Mouse (Mus musculus) liver, embryonic 14.5 days (tissue): Measurements from ENCODE around the gene Fus. TPM values are rescaled to one million over a fixed set of nuclear protein-coding genes. Genes with fewer than 3 reads are reported as not detected.

Source experiments
- ATAC-seq: fragments of 200-750 bp; cut with Nextera tagmentation; 2 replicates; pipeline ENCODE4 v1.8.0; 2017; ENCODE audit warnings: moderate number of reproducible peaks, mild to moderate bottlenecking, moderate library complexity; ENCODE audit not compliant: insufficient read depth
- DNase-seq, 3 experiments: peaks; one replicate each; pipeline ENCODE4 v3.0.0-alpha.2; 2012 to 2013; ENCODE audit warnings: low read depth in 3 of 3, low spot score in 3 of 3
- H3K27ac ChIP-seq: fragments of 300-500 bp; sonication (generic); 2 replicates; pipeline ENCODE4 v1.5.1; 2014; ENCODE audit warnings: moderate library complexity, mild to moderate bottlenecking, control low read depth, inconsistent platforms
- H3K27me3 ChIP-seq: fragments of 300-500 bp; sonication (generic); 2 replicates; pipeline ENCODE4 v1.6.1; 2014; ENCODE audit warnings: mild to moderate bottlenecking, low read length, moderate library complexity; ENCODE audit not compliant: control insufficient read depth, insufficient read depth
- H3K36me3 ChIP-seq: fragments of 300-500 bp; sonication (generic); replicated peaks from 2 replicates; pipeline ENCODE4 v1.6.1; 2014; ENCODE audit warnings: low read depth; ENCODE audit not compliant: control insufficient read depth, insufficient read depth
- H3K4me1 ChIP-seq, 2 experiments: fragments of 200-500 bp in 1 of 2; fragments of 300-500 bp in 1 of 2; sonication (generic) in 1 of 2; replicated peaks; 2 replicates each; pipeline ENCODE4 v1.6.1; 2012 to 2014; ENCODE audit warnings: antibody characterized with exemption in 1 of 2, inconsistent platforms in 1 of 2, low read length in 1 of 2; ENCODE audit not compliant: control insufficient read depth in 2 of 2, insufficient read depth in 2 of 2
- H3K4me2 ChIP-seq: fragments of 300-500 bp; sonication (generic); 2 replicates; pipeline ENCODE4 v1.6.1; 2014; ENCODE audit warnings: low read depth, mild to moderate bottlenecking, control low read depth, moderate library complexity
- H3K4me3 ChIP-seq, 2 experiments: fragments of 200-500 bp in 1 of 2; fragments of 300-500 bp in 1 of 2; sonication (generic) in 1 of 2; 2 replicates each; pipeline ENCODE4 v1.5.1; 2012 to 2014; ENCODE audit warnings: low read depth in 2 of 2, low read length in 2 of 2, mild to moderate bottlenecking in 2 of 2, control low read depth in 1 of 2, inconsistent platforms in 1 of 2, moderate library complexity in 1 of 2; ENCODE audit not compliant: insufficient read depth in 1 of 2
- H3K9ac ChIP-seq: fragments of 300-500 bp; sonication (generic); replicated peaks from 2 replicates; pipeline ENCODE4 v1.6.1; 2014; ENCODE audit warnings: mild to moderate bottlenecking, control low read depth, moderate library complexity
- H3K9me3 ChIP-seq: fragments of 300-500 bp; sonication (generic); 2 replicates; pipeline ENCODE4 v1.6.1; 2016; ENCODE audit warnings: low read length, mixed read lengths; ENCODE audit not compliant: control insufficient read depth
- CTCF ChIP-seq: IDR thresholded peaks from 2 replicates; pipeline ENCODE4 v1.5.1; 2016; ENCODE audit warnings: antibody characterized with exemption, low read depth, control low read depth
- EP300 ChIP-seq: IDR thresholded peaks from 2 replicates; pipeline ENCODE4 v1.6.1; 2016; ENCODE audit warnings: antibody characterized with exemption, low read depth
- WGBS: fragments of 180-500 bp; shearing (Covaris S2); extraction: QIAGEN DNeasy Blood & Tissue Kit; methylation state at CpG from one replicate; pipeline ENCODE4 v1.1.7; 2014; ENCODE audit not compliant: insufficient replicate concordance; 5-methylcytosine and 5-hydroxymethylcytosine counted together
- polyA plus RNA-seq, 2 experiments: library from polyadenylated mRNA; depleted of rRNA in 1 of 2; stranded (reverse) in 1 of 2; unstranded in 1 of 2; fragments of >200 nt; fragmentation: Nextera tagmentation in 1 of 2; extraction: Ambion mirVana in 1 of 2; gene quantifications; 2 replicates each; pipeline versions ENCODE4 v1.2.1 to v1.2.3; 2012 to 2014

Gene Fus
- polyA plus RNA-seq, 2 experiments: 15.8 to 278 TPM

- Histone ChIP-seq H3K4me3 (no peak overlapping the region), H3K27ac (peak overlapping the region; percentile 12; the same call in 1 of the 2 replicates), H3K9ac (no peak overlapping the region), H3K4me2 (no peak overlapping the region), H3K27me3 (no peaks in the 10 kb centered on the region), H3K4me1 (peaks cover 0 to 7% of the 10 kb centered on the region in 2 experiments; a peak in 1 of 4 replicates), H3K9me3 (no peaks in the 10 kb centered on the region), H3K36me3 (no peaks in the 10 kb centered on the region; the same call in none of the 2 replicates)
- no peak for TF ChIP-seq EP300
- TF ChIP-seq CTCF: no peak
- ATAC-seq (no peak), DNase-seq (no peak)
- 55% methylated on average over 6 of the region's 6 CpGs for WGBS
These were observed 44.6 kb upstream of the Fus start for GRCm38 (mm10) chr7:127922451-127923275.

- ATAC-seq (no peak), DNase-seq (no peak)
- Histone ChIP-seq H3K4me1 (peaks cover 0 to 7% of the 10 kb centered on the region in 2 experiments; a peak in 1 of 4 replicates), H3K27me3 (no peaks in the 10 kb centered on the region), H3K4me3 (no peak overlapping the region), H3K9ac (no peak overlapping the region), H3K36me3 (no peaks in the 10 kb centered on the region; the same call in none of the 2 replicates), H3K27ac (no peak overlapping the region), H3K4me2 (no peak overlapping the region), H3K9me3 (no peaks in the 10 kb centered on the region)
- 82% methylated on average over 5 of the region's 5 CpGs for WGBS
- no peak for TF ChIP-seq EP300
These were observed 43.5 kb upstream of the Fus start for GRCm38 (mm10) chr7:127923714-127924113.

- 66% methylated on average over 5 of the region's 5 CpGs for WGBS
- no peak overlapping the region for H3K9ac ChIP-seq
- no peak overlapping the region for H3K4me2 ChIP-seq
- no peak overlapping the region for H3K4me3 ChIP-seq
- H3K4me1 ChIP-seq: peaks cover 2 to 14% of the 10 kb centered on the region in 2 experiments; a peak in 3 of 4 replicates
- no peak overlapping the region for H3K27ac ChIP-seq
- H3K36me3 ChIP-seq: no peaks in the 10 kb centered on the region; the same call in none of the 2 replicates
- ATAC-seq (no peak), DNase-seq (no peak)
- H3K9me3 ChIP-seq: no peaks in the 10 kb centered on the region
- TF ChIP-seq EP300: no peak
- TF ChIP-seq CTCF: no peak
- no peaks in the 10 kb centered on the region for H3K27me3 ChIP-seq
These were observed 42.0 kb upstream of the Fus start for GRCm38 (mm10) chr7:127925252-127925651.

DNA sequence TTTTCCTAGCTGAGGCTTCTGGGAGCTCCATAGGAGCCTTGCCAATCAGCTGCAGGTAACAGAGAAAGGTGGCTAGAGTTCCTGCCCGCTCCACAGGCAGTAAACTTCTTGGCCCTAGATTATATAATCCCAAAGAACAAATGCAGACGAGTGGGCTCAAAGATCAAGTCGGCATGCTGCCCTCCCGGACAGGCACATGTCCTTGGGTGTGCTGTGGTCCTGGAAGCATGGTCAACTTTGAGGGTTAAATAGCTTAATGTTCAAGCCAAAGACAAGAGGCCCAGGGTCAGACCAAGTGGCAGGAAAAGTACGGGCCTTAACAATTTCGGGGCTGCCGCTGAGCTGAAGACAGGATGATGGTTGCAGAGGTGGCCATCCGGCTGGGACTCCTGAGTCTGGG is 41.2 kb upstream of the Fus start:
- Histone ChIP-seq H3K4me2 (no peak overlapping the region), H3K27ac (no peak overlapping the region), H3K4me3 (no peak overlapping the region), H3K9ac (no peak overlapping the region), H3K36me3 (no peaks in the 10 kb centered on the region; the same call in none of the 2 replicates), H3K4me1 (peaks cover 2 to 14% of the 10 kb centered on the region in 2 experiments; a peak in 3 of 4 replicates), H3K9me3 (no peaks in the 10 kb centered on the region), H3K27me3 (no peaks in the 10 kb centered on the region)
- no peak for DNase-seq
- TF ChIP-seq EP300 (no peak), CTCF (no peak)
- WGBS: 85% methylated on average over 8 of the region's 8 CpGs
- ATAC-seq: no peak

- Histone ChIP-seq H3K36me3 (no peaks in the 10 kb centered on the region; the same call in none of the 2 replicates), H3K9me3 (no peaks in the 10 kb centered on the region), H3K4me2 (no peak overlapping the region), H3K4me1 (peaks cover 2 to 14% of the 10 kb centered on the region in 2 experiments; a peak in 3 of 4 replicates), H3K27ac (no peak overlapping the region), H3K9ac (no peak overlapping the region), H3K27me3 (no peaks in the 10 kb centered on the region), H3K4me3 (no peak overlapping the region)
- TF ChIP-seq EP300 (no peak), CTCF (no peak)
- ATAC-seq: no peak
- WGBS: 78% methylated on average over 11 of the region's 11 CpGs
- DNase-seq: no peak
These were observed 40.4 kb upstream of the Fus start for GRCm38 (mm10) chr7:127926846-127927245.
